Mouse (Mus musculus) midbrain, embryonic 14.5 days (tissue): Measurements from ENCODE around the gene Ccdc136. TPM values are rescaled to one million over a fixed set of nuclear protein-coding genes. Genes with fewer than 3 reads are reported as not detected.

ENCODE experiments used
- ATAC-seq: fragments of 200-750 bp; cut with Nextera tagmentation; 2 replicates; pipeline ENCODE4 v1.8.0; 2017; ENCODE audit warnings: moderate number of reproducible peaks, moderate library complexity; ENCODE audit not compliant: low FRiP score, low TSS enrichment
- DNase-seq: peaks from one replicate; pipeline ENCODE4 v3.0.0-alpha.2; 2015
- H3K27ac ChIP-seq: fragments of 300-500 bp; sonication (generic); replicated peaks from 2 replicates; pipeline ENCODE4 v1.5.1; 2014; ENCODE audit warnings: mild to moderate bottlenecking, low read depth, low read length, moderate library complexity
- H3K27me3 ChIP-seq: fragments of 300-500 bp; sonication (generic); 2 replicates; pipeline ENCODE4 v1.6.1; 2014; ENCODE audit warnings: low read length, control low read depth, mixed read lengths; ENCODE audit not compliant: control insufficient read depth, insufficient read depth
- H3K36me3 ChIP-seq: fragments of 300-500 bp; sonication (generic); 2 replicates; pipeline ENCODE4 v1.6.1; 2014; ENCODE audit warnings: low read length, control low read depth; ENCODE audit not compliant: control insufficient read depth, insufficient read depth
- H3K4me1 ChIP-seq: fragments of 300-500 bp; sonication (generic); 2 replicates; pipeline ENCODE4 v1.6.1; 2014; ENCODE audit warnings: mild to moderate bottlenecking, antibody characterized with exemption, low read length, control low read depth; ENCODE audit not compliant: control insufficient read depth, insufficient read depth
- H3K4me2 ChIP-seq: fragments of 300-500 bp; sonication (generic); 2 replicates; pipeline ENCODE4 v1.6.1; 2014; ENCODE audit warnings: mild to moderate bottlenecking, low read length, moderate library complexity
- H3K4me3 ChIP-seq: fragments of 300-500 bp; sonication (generic); replicated peaks from 2 replicates; pipeline ENCODE4 v1.5.1; 2014; ENCODE audit warnings: low read depth, low read length
- H3K9ac ChIP-seq: fragments of 300-500 bp; sonication (generic); replicated peaks from 2 replicates; pipeline ENCODE4 v1.6.1; 2014; ENCODE audit warnings: mild to moderate bottlenecking, low read length, moderate library complexity
- H3K9me3 ChIP-seq: fragments of 300-500 bp; sonication (generic); 2 replicates; pipeline ENCODE4 v1.6.1; 2016; ENCODE audit warnings: low read length, control low read depth, mixed read lengths; ENCODE audit not compliant: control insufficient read depth
- WGBS: fragments of 180-500 bp; shearing (Covaris S2); extraction: QIAGEN DNeasy Blood & Tissue Kit; methylation state at CpG from one replicate; pipeline ENCODE4 v1.1.7; 2014; 5-methylcytosine and 5-hydroxymethylcytosine counted together
- polyA plus RNA-seq: library from polyadenylated mRNA; unstranded; fragments of >200 nt; fragmentation: Nextera tagmentation; extraction: Ambion mirVana; gene quantifications from 2 replicates; pipeline ENCODE4 v1.2.1, GENCODE M21; 2014

Gene Ccdc136
- polyA plus RNA-seq, 1 experiment from 2014 or later: 33.5 TPM

DNA sequence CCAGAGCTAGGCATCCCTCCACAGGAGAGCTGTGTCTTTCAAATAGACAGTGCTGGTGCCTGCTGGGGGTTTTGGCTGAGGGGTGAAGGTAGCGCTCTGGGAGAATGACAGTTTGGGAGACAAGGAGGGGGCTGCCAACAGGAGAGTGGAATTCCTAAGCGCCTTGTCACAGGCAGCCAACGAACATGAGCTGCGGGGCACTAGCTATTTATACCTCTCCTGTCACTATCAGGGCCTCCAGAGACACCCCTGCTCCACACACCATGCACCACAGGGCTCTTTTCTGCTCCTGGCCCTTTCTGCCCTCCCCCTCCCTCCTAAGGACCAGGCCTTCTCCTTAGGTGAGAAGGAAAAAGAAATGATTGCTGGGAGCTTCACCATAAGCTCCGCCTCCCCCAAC lies 35.4 kb downstream of the Ccdc136 start:
- Histone ChIP-seq H3K9me3 (no peaks in the 10 kb centered on the region), H3K4me3 (no peak overlapping the region), H3K4me1 (peaks cover 28% of the 10 kb centered on the region), H3K9ac (no peak overlapping the region), H3K27me3 (peaks cover 37% of the 10 kb centered on the region), H3K4me2 (no peak overlapping the region), H3K27ac (no peak overlapping the region), H3K36me3 (no peaks in the 10 kb centered on the region)
- peak; percentile 3 for DNase-seq
- 20% methylated on average over 5 of the region's 5 CpGs for WGBS
- ATAC-seq: no peak

DNA sequence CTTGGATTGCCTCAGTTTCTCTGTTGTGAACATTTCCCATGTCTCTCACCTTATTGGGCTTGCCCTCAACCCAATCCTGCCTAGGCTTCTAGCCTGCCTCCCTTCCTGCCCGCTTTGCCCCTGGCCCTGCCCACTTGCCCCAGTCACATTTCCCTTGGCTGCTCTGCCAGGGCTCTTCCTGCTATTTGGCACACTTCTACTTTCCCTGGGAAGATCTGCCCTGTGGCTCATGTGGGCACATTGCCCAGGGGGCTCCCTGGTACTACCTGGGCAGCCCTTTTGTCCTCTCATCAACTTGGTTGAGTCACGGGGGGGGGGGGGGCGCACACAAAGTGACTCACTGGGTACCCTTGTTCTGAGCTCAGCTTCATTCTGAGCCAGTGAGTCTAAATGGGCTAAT lies 36.0 kb downstream of the Ccdc136 start:
- ATAC-seq: no peak
- no peak for DNase-seq
- Histone ChIP-seq H3K27me3 (peaks cover 37% of the 10 kb centered on the region), H3K9ac (no peak overlapping the region), H3K36me3 (no peaks in the 10 kb centered on the region), H3K4me3 (no peak overlapping the region), H3K9me3 (no peaks in the 10 kb centered on the region), H3K4me1 (peaks cover 31% of the 10 kb centered on the region), H3K4me2 (no peak overlapping the region), H3K27ac (no peak overlapping the region)
- WGBS: 38% methylated on average over 3 of the region's 3 CpGs

DNA sequence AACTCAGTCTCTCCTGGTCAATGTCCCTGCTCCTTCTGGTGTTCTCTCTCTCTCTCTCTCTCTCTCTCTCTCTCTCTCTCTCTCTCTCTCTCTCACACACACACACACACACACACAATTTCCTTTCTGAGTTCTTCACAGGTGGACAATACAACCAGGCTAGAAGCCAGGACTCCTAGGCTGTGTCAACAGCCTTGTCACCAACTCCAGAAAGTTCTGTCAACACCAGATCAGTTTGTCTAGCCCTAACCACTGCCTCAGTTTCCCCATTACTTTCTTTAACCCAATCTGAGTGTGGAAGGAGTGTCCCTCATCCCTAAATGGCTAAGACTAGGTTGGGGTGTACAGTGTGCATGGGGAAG lies 36.5 kb downstream of the Ccdc136 start:
- Histone ChIP-seq H3K4me3 (peak overlapping the region; percentile 38), H3K27ac (no peak overlapping the region), H3K27me3 (peaks cover 37% of the 10 kb centered on the region), H3K36me3 (no peaks in the 10 kb centered on the region), H3K9ac (peak overlapping the region; percentile 42; the same call in 1 of the 2 replicates), H3K4me2 (peak overlapping the region; percentile 69), H3K4me1 (peaks cover 31% of the 10 kb centered on the region), H3K9me3 (no peaks in the 10 kb centered on the region)
- DNase-seq: no peak
- no peak for ATAC-seq

DNA sequence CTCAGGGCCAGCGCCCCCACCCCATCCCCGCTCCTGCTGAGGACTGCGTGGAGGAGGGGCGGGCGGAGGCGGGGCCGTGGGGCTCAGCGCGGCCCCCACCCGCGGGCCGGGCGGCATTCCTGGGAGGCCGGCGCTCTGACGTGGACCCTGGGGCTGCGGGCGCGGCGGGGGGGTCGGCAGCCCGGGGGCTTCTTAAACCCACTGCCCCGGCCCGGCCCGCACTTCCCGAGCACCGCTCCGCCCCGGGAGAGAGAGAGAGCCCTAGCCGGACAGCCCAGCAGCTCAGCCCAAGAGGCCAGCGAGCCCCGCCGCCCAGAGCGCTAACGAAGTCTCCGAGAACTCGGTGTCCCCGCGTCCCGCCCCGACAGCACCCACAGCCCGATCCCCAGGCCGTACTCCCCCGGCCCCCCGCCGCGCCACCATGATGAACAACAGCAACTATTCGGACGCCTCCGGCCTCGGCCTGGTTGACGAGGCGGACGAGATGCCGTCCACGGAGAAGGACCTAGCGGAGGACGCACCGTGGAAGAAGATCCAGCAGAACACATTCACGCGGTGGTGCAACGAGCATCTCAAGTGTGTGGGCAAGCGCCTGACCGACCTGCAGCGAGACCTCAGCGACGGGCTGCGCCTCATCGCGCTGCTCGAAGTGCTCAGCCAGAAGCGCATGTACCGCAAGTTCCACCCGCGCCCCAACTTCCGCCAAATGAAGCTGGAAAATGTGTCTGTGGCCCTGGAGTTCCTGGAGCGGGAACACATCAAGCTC lies 37.1 kb downstream of the Ccdc136 start, which contains the start of gene Flnc:
Gene Flnc (plus strand): TSS at position 219 of the 766 bp plus-strand sequence.
- Histone ChIP-seq H3K27me3 (peaks cover 37% of the 10 kb centered on the region), H3K9ac (peak within 1 kb of the TSS; percentile 42), H3K4me2 (peak within 1 kb of the TSS; percentile 69), H3K36me3 (no peaks in the 10 kb centered on the region), H3K9me3 (no peaks in the 10 kb centered on the region), H3K4me3 (peak within 1 kb of the TSS; percentile 38), H3K27ac (no peak within 1 kb of the TSS), H3K4me1 (peaks cover 31% of the 10 kb centered on the region)
- ATAC-seq (no peak), DNase-seq (peak; percentile 59)
- WGBS: 1% methylated on average over 75 of the region's 77 CpGs

DNA sequence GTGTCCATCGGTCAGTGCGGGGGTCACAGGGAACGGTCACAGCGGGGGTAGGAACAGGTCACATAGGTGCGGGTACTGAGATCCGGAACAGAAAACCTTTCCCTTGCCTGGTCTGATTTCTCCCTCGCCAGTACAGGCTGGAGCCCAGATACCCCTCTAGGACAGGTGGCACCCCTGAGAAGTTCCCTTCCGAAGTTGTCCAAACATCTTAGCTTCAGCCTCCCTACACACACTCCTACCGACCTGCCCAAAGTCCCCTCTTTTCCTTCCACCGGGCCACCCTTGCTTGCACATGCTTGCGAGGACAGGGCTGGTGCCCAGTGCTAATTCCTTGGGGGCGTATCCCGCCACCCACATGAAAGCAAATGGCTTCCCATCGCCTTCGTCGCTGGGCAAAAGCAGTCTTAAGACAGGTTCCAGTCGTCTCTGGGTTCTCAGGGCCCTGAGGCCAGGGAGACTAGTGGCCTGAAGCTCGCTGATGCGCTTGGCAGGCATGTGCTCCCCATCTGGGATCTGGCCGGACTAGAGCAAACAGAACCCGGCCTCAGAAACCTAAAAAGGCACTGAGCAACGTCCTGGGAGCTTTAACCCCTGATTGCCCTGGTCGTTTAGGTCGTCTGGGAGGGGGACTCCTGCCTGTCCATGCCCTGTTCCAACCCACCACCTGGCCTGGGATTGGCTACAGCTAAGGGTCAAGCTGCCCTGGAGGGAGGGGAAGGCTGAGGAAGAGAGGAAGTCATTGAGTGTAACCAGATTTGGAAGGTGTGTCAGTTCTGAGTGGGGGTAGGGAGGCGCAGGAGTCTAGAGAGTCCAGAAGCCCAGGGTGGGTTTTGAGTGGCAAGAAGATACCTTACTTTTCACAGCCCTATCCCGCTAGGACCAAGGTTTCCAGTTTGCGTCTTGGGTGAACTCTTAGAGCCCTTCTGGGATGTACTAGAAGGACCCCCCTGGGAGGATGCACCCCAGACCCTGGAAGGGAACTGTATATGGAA lies 38.0 kb downstream of the Ccdc136 start:
- Histone ChIP-seq H3K27ac (no peak overlapping the region), H3K4me2 (peak overlapping the region; percentile 69), H3K36me3 (no peaks in the 10 kb centered on the region), H3K27me3 (peaks cover 37% of the 10 kb centered on the region), H3K9me3 (no peaks in the 10 kb centered on the region), H3K4me1 (peaks cover 31% of the 10 kb centered on the region), H3K9ac (no peak overlapping the region), H3K4me3 (peak overlapping the region; percentile 38)
- DNase-seq: peak; percentile 24
- WGBS: 10% methylated on average over 27 of the region's 27 CpGs
- ATAC-seq: 0 out of 2 replicates have a peak, but pooled peaks have one; percentile 1

DNA sequence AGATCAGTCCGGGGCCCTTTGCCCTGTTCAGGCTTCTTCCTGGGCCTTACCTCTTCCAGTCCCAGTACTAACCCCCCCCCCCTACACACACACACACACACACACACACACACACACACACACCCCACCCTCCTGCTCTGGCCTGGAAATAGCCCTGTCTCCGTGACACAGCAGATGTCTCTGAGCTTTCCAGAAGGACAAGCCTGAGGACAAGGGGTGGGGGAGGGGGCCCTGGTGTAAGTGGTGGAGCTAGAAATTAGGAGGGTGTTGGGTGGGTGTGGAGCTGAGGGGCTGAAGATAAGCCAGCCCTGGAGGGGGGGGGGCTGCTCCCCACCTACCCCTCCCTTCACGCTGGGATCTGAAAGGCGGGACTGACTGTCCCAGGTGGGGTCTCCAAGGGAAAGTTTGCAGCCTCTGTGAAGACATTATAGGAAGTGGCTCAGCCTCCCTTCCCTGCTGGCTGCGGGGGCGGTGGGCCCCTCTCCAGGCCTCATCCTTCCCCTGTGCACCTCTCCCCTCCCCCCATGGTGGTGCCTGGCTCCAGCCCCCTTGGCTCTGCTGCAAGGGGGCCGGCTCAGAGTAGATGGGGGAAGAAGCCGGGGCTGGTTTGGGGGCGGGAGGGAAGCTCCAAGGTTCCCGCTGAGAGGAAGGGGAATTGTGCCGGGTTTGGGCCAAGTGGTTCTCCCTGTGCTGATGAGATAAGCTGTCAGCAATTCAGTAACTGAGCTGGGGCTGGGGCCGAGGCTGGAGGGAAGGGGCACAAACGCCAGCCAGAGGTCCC lies 39.0 kb downstream of the Ccdc136 start:
- Histone ChIP-seq H3K9me3 (no peaks in the 10 kb centered on the region), H3K27me3 (peaks cover 37% of the 10 kb centered on the region), H3K27ac (peak overlapping the region; percentile 64), H3K4me1 (peaks cover 31% of the 10 kb centered on the region), H3K36me3 (no peaks in the 10 kb centered on the region), H3K4me3 (peak overlapping the region; percentile 8; the same call in 1 of the 2 replicates), H3K4me2 (peak overlapping the region; percentile 36), H3K9ac (no peak overlapping the region)
- ATAC-seq (peak; percentile 49), DNase-seq (peak; percentile 69)
- 5% methylated on average over 13 of the region's 13 CpGs for WGBS

DNA sequence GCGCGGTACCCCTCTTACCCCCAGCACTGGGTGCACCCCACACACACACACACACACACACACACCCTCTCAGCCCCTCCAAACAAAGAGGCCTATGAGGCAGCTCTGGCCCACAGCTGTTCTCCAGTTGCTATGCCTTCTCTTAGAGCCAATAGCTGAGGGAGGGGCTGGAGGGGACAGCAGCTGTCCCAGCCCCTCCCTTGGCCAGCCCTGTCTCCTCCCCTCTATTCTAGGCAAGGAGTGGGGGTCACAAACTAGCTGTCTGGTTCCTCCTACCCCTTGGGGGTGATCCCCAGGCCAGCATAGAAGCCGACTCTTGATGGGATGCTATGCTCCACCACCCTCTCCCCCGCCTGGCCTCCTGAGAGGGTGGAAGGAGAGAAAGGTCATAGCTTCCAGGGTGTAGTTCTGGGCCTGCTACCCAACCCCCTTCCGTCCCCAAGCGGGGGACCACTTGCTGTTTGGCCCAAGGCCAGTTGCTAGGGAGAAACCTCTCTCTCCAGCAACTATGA lies 39.9 kb downstream of the Ccdc136 start:
- H3K4me3 ChIP-seq: peak overlapping the region; percentile 8; the same call in 1 of the 2 replicates
- H3K4me1 ChIP-seq: peaks cover 31% of the 10 kb centered on the region
- DNase-seq (peak; percentile 29), ATAC-seq (peak; percentile 43)
- H3K27me3 ChIP-seq: peaks cover 37% of the 10 kb centered on the region
- H3K4me2 ChIP-seq: peak overlapping the region; percentile 36
- H3K36me3 ChIP-seq: no peaks in the 10 kb centered on the region
- peak overlapping the region; percentile 31; the same call in 1 of the 2 replicates for H3K9ac ChIP-seq
- 11% methylated on average over 6 of the region's 6 CpGs for WGBS
- no peaks in the 10 kb centered on the region for H3K9me3 ChIP-seq
- H3K27ac ChIP-seq: peak overlapping the region; percentile 64

DNA sequence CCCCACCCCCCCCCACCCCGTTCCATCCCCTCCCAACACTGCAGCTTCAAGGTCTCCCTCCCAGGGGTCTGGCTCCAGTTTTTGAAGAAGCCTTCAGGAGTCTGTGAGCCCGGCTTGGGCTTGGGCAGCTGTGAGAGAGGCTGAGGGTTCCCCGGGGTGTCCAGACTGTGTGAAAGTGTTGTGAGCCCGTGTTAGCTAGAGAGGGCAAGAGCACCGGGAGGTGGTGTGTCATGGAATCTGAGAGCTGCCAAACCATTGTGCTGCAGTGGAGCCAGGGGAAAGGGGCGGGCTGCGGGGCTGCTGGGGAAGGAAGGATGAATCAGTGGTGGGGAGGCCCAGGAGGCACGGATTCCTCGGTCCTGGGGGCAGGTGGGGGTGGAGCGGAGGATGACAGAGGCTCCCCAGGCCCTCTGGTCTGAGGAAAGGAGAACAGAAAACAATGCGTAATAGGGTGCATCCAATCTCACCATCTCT lies 40.4 kb downstream of the Ccdc136 start:
- peaks cover 31% of the 10 kb centered on the region for H3K4me1 ChIP-seq
- 4% methylated on average over 11 of the region's 11 CpGs for WGBS
- peak overlapping the region; percentile 31; the same call in 1 of the 2 replicates for H3K9ac ChIP-seq
- DNase-seq: peak; percentile 62
- H3K9me3 ChIP-seq: no peaks in the 10 kb centered on the region
- H3K4me2 ChIP-seq: peak overlapping the region; percentile 36
- peak overlapping the region; percentile 64 for H3K27ac ChIP-seq
- H3K27me3 ChIP-seq: peaks cover 35% of the 10 kb centered on the region
- H3K36me3 ChIP-seq: no peaks in the 10 kb centered on the region
- peak; percentile 29; the same call in 1 of the 2 replicates for ATAC-seq
- no peak overlapping the region for H3K4me3 ChIP-seq
